Mouse (Mus musculus) R1 (cell line): Measurements from ENCODE around the gene Pigq.

Experiments
- DNase-seq: peaks from one replicate; pipeline ENCODE4 v3.0.0-alpha.2; 2018; ENCODE audit warnings: low read depth, low spot score

Pigq gene

GRCm38 (mm10) chr17:25944366-25945163 lies at the start of gene Pigq, which contains the start of gene Nhlrc4:
Gene Pigq (minus strand): TSS chr17:25944936.
Gene Nhlrc4 (minus strand): TSS chr17:25944961.
- peak; percentile 29 for DNase-seq

- DNase-seq, result no peak
Observed at GRCm38 (mm10) chr17:25993489-25993888, 48.8 kb upstream of the Pigq start.

GRCm38 (mm10) chr17:25992274-25992673 lies 47.5 kb upstream of the Pigq start:
- DNase-seq, result no peak

- no peak for DNase-seq
Observed at GRCm38 (mm10) chr17:25990331-25990730, 45.6 kb upstream of the Pigq start.

GRCm38 (mm10) chr17:25985306-25986294 lies 40.9 kb upstream of the Pigq start, which contains the start of gene Capn15:
Gene Capn15 (minus strand): TSS chr17:25985796.
- peak; percentile 98 for DNase-seq

- DNase-seq, result no peak
Observed at GRCm38 (mm10) chr17:25984556-25985305, 40.0 kb upstream of the Pigq start.

GRCm38 (mm10) chr17:25984066-25984465 lies 39.3 kb upstream of the Pigq start:
- DNase-seq, result no peak

GRCm38 (mm10) chr17:25982913-25983312 lies 38.2 kb upstream of the Pigq start:
- no peak for DNase-seq

GRCm38 (mm10) chr17:25980854-25981253 lies 36.1 kb upstream of the Pigq start:
- DNase-seq, result no peak

- DNase-seq, result peak; percentile 42
Observed at GRCm38 (mm10) chr17:25979829-25980738, 35.3 kb upstream of the Pigq start.

GRCm38 (mm10) chr17:25970954-25971707 lies 26.4 kb upstream of the Pigq start:
- DNase-seq, result no peak

- no peak for DNase-seq
Observed at GRCm38 (mm10) chr17:25970448-25970847, 25.7 kb upstream of the Pigq start.

- no peak for DNase-seq
Observed at GRCm38 (mm10) chr17:25968176-25968575, 23.4 kb upstream of the Pigq start.

GRCm38 (mm10) chr17:25967652-25968051 lies 22.9 kb upstream of the Pigq start:
- DNase-seq, result no peak

GRCm38 (mm10) chr17:25964271-25964670 lies 19.5 kb upstream of the Pigq start:
- no peak for DNase-seq

- no peak for DNase-seq
Observed at GRCm38 (mm10) chr17:25962413-25962905, 17.7 kb upstream of the Pigq start.

- DNase-seq, result no peak
Observed at GRCm38 (mm10) chr17:25961566-25961965, 16.8 kb upstream of the Pigq start.

- DNase-seq, result no peak
Observed at GRCm38 (mm10) chr17:25959630-25960467, 15.1 kb upstream of the Pigq start.
